Mouse (Mus musculus) fibroblast of lung, adult 2 months (primary cell): ENCODE measurements around the gene Mblac1.

Source experiments
- DNase-seq: peaks from one replicate; pipeline ENCODE4 v3.0.0-alpha.2; 2011; ENCODE audit warnings: low read depth

Mblac1 gene

GRCm38 (mm10) chr5:138193771-138194727, at the start of gene Mblac1:
Mblac1 (plus strand) TSS chr5:138194314.
- peak; percentile 74 for DNase-seq

GRCm38 (mm10) chr5:138154390-138154789, 39.7 kb upstream of the Mblac1 start:
- DNase-seq = no peak

- DNase-seq = peak; percentile 96
Measured at GRCm38 (mm10) chr5:138155443-138155976, 38.6 kb upstream of the Mblac1 start, which contains the start of gene Zfp113. Zfp113 (minus strand) TSS chr5:138155744.

- DNase-seq = no peak
Measured at GRCm38 (mm10) chr5:138160224-138160762, 33.8 kb upstream of the Mblac1 start.

GRCm38 (mm10) chr5:138160842-138161665, 33.1 kb upstream of the Mblac1 start, which contains the start of gene Cops6:
Cops6 (plus strand) TSS chr5:138161071.
- peak; percentile 61 for DNase-seq

- DNase-seq = no peak
Measured at GRCm38 (mm10) chr5:138163046-138163445, 31.1 kb upstream of the Mblac1 start.

GRCm38 (mm10) chr5:138163610-138164009, 30.5 kb upstream of the Mblac1 start:
- DNase-seq = no peak

GRCm38 (mm10) chr5:138165594-138165993, 28.5 kb upstream of the Mblac1 start:
- DNase-seq = no peak

GRCm38 (mm10) chr5:138170936-138171561, 23.1 kb upstream of the Mblac1 start:
- DNase-seq = peak; percentile 82

GRCm38 (mm10) chr5:138171695-138172491, 22.2 kb upstream of the Mblac1 start, which contains the start of the genes Ap4m1 and Mcm7:
Ap4m1 (plus strand) TSS chr5:138172002.
Mcm7 (minus strand) TSS chr5:138172422.
- DNase-seq = peak; percentile 96

- DNase-seq = no peak
Measured at GRCm38 (mm10) chr5:138173217-138173616, 20.9 kb upstream of the Mblac1 start.

- peak; percentile 79 for DNase-seq
Measured at GRCm38 (mm10) chr5:138186950-138187638, 7.0 kb upstream of the Mblac1 start, which contains the start of the genes Taf6 and Cnpy4. Taf6 (minus strand) TSS chr5:138187451. Cnpy4 (plus strand) TSS chr5:138187485.

GRCm38 (mm10) chr5:138187661-138188306, 6.3 kb upstream of the Mblac1 start:
- DNase-seq = peak; percentile 60

GRCm38 (mm10) chr5:138194755-138195345, 736 bp downstream of the Mblac1 start:
- no peak for DNase-seq

- DNase-seq = no peak
Measured at GRCm38 (mm10) chr5:138195463-138195862, 1.3 kb downstream of the Mblac1 start.

GRCm38 (mm10) chr5:138199576-138199975, 5.5 kb downstream of the Mblac1 start:
- DNase-seq = no peak

GRCm38 (mm10) chr5:138202086-138202485, 8.0 kb downstream of the Mblac1 start:
- no peak for DNase-seq

GRCm38 (mm10) chr5:138207253-138207652, 13.1 kb downstream of the Mblac1 start:
- DNase-seq = no peak

- DNase-seq = no peak
Measured at GRCm38 (mm10) chr5:138207873-138208272, 13.8 kb downstream of the Mblac1 start.
